Mouse (Mus musculus): ENCODE results near the gene Rarres1.

Rarres1 gene

DNA sequence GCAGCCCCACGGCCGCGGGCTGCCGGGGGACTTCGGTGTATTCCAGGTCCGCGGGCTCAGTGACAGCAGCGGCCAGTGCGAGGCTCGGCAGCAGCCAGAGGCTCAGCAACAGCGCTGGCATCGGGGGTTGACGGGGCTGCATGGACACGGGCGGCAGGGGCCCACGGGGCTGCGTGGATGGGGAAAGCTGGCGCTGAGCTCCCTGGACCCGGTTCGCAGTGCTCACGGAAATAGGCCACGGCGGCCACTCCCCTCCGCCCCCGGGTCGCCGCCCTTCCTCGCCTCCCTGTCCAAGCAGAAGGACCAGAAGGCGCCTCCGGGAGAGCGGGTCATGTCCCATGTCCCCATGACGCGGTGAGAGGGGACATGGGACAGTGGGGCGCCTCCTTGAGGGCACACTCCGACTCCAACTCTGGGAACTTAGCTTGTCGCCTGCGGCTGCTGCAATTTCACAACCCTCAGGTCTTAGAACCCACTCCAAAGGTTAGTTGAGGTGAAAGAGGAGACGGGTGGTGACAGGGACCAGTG, at the start of gene Rarres1:
Gene Rarres1, minus strand, starts transcription at position 250 of the 528 bp plus-strand sequence.
- no peak for DNase-seq (ENCODE audit: low spot score in 2 of 2)

DNA sequence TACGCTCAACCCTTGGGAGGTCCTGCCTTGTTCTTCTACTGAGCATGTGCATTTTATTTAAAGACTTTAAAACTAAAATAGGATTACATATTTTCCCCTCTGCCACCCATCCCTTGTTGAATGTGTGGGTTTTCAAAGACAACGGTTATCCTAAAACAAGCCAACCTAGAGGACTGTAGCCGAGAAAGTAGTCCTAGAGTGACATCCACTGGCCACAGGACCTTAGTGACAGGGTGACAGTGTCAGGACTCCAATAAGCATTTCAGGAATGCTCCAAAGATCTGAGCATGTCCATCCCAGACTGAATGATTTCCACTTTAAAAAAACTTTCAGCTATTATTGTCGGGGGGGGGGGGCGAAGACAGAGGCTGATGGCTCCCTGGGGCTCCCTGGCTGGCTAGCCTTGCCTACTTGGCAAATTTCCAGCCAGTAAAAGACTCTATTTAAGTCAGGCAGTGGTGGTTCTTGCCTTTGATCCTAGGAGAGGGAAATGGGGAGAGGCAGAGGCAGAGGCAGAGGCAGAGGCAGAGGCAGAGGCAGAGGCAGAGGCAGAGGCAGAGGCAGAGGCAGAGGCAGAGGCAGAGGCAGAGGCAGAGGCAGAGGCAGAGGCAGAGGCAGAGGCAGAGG, 49.5 kb upstream of the Rarres1 start:
- no peak for DNase-seq (ENCODE audit: low spot score in 2 of 2)

DNA sequence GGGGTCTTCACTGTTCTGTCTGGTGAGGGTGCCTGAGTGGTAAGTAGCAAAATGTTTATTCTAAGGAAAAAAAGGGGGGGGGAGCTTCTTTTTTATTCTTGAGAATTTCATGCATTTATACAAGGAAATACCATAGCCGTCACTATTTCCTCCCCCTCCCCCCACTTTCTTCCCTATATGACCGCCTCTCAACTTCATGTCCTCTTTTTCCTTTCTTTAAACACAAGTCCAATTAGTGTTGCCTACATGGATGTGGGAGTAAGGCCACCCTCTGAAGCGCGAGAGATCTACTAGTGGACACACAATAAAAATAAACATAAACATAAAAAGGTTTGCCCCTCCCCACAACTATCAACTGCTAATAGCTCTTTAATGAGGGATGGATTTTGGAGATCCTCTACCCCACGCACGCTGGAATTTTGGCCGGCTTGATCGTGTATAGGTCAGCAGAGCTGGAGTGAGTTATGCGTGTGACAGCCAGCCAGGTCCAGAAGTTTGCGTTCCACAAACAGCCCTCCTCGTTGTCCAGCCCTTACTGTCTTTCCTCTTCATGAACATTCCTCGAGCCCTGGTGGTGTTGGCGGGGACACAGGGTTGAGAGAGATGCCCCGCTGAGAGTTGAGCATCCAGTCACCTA, 42.5 kb upstream of the Rarres1 start:
- DNase-seq (ENCODE audit: low spot score in 2 of 2), result no peak

DNA sequence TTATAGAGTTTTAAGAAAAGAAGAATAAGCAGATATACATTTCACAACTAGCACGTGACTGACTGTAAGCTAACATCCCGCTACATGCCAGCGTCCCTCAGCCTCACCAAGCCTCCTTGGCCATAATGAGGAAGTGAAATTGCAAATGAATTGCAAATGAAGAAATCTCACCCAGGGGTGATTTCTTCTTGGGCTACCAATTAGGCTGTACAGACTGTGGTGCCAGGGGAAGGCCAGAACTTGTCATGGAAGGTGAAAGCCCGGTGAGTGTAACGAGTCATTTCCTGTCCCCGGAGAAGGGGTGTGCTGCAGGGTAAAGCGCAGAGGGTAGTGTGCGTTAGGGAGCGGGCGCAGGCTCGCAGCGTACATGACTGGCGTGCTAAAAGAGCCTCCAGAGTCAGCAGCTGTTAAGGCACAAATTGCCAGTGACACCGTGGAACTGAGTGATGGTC, 41.9 kb upstream of the Rarres1 start:
- no peak for DNase-seq (ENCODE audit: low spot score in 2 of 2)

DNA sequence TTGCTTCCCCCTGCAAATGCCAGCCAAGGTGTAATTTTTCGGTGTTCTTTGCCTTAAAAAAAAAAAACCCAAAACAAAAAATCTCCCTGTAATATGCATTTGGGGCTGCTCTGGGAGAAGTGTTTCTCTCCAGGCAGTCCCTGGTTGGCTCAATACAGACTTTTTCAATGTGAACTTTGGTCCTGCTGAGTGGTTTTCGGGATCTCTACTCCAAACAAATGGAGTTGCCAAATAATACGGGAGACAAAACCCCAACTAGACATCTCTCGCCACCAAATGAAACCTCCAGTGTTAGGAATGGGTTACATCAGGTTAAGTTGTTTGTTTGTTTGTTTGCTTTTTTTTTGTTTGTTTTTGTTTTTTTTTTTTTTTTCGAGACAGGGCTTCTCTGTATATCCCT, 39.9 kb upstream of the Rarres1 start:
- DNase-seq (ENCODE audit: low spot score in 2 of 2), result no peak

DNA sequence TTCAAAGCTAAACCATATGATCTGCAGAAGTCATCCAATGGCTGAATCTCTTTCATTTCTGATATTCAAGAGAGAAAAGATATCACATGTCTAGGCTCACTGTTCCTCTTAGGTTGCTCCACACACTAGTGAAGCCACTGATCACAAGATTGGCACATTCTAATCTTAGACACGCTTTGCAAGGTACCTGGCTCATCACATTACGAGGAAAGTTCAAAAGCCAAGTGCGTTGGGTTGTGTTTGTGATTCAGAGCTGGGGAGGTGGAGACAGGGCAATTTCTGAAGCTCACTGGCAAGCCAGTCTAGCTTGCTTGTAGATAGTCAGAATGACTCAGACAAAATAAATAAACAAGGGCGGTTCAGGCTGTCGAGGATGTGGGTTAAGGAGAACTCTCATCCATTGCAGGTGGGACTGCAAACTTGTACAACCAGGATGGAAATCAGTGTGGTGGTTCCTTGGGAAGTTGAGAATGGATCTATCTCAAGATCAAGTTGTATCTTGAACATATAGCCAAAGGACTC, 38.7 kb upstream of the Rarres1 start:
- no peak for DNase-seq (ENCODE audit: low spot score in 2 of 2)

DNA sequence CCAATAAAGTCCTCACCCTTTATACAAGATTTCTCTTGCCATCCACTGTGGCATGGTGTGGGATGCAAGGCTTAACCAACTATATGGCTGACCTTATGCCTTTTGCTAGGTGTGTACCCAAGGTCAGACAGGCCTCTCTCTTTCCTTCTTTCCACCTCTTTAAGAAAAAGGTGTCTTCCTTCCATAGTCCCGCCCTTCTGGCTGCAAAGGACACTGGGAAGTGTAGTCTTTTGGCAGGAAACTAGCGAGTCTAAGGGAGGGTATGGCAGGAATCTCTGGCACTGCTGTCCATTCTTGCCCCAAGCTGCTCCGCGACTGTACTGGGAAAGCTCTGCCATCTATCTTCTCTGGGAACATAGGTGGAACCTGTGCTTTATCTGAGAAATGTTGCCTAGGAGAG, 38.0 kb upstream of the Rarres1 start:
- DNase-seq (ENCODE audit: low spot score in 2 of 2), result no peak

DNA sequence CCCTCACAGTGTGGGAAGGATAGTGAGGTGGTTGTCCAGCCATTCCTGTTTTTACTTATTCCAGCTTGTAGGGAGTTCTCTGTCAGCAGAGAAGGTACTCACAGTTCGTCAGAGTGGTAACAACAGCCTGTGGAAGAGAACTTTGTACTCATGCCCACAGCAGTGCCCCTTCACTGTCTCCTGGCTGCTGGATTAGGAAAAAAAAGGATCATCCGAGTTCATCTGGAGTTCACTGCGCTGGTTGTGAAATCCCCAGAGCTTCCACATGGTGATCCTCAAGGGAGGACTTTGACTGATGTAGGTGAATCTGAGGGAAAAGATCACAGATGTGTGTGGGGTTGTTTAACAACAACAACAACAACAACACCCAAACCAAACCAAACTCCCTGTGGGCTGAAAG, 35.9 kb upstream of the Rarres1 start:
- no peak for DNase-seq (ENCODE audit: low spot score in 2 of 2)

DNA sequence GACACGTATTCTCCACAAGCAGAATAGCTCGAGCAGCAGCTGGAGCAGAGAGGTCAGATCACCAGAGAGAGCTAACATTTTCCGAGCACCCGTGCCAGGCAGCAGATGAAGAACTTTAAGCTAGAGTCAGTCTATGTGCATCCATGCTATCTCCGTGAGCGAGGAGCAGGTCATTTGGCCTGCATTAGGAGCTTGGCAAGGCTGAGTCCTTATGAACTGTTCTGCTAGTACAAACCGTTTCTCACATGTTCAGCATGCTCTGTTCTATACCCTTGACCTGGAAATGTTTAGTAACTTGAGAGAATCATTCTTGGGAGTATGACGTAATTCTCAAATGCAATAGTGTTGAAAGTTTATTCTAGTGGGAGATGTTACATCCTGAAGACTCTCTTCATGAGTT, 28.3 kb upstream of the Rarres1 start:
- no peak for DNase-seq (ENCODE audit: low spot score in 2 of 2)

DNA sequence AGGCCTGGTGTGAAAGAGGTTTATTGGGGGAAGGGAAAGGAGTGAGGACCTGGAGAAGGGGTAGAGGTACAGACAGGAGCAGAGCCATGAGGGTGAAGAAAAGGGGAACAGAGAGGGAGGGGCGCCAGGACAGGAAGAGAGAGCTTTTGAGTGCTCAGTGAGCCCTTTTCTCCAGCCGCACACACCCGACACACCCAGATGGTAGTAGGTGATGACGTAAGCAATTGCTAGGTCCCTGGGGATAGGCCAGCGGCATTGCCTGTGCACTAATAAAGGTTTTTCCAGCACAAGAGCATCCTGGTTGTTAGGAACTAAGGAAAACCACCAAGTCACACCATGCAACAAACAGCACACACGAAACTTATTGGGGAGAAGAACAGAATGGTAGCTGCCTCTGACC, 9.4 kb upstream of the Rarres1 start:
- no peak for DNase-seq (ENCODE audit: low spot score in 2 of 2)

DNA sequence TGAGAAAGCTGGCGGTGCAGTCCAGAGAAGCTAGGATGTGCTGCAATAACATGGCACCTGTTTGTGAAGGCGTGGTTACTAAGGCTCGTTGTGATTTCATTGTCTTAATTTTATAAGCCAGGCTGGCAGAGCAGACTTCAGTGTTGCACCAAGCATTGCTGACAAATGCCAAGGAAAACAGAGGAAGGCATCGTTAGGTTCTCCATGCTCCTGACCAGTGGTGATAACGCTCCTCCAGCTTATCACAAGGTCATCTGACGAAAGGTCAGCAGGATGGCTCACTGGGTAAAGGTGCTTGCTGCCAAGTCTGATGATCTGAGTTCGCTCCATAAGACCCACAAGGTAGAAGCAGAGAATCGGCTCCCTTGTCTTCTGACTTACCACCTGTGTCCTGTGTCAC, 7.4 kb upstream of the Rarres1 start:
- no peak for DNase-seq (ENCODE audit: low spot score in 2 of 2)

DNA sequence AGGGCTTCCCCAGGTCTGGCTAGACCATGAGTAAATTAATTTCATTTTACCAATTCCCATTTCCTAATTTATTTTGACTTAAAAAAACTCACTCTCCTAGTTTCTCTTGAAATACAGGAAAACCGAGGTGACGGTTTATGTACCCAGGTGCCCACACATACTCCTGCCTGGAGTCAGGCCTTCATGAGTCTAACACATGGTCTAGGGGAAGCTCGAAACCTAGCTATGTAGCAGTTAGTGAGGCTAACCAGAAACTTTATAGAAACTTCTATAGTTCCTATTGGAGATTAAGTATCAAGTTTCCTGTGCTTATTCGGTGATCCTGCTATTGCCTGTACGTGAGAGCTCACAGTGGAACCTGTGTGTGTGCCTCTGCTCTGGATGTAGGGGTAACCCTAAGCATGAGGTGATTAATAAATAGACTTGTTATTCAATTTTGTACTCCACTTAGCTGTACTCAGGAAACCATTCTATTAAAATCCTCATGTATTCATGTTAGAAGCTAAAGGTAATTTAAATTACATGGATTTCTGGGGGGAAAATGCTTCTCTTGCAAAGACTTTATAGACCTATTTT, 5.3 kb upstream of the Rarres1 start:
- DNase-seq (ENCODE audit: low spot score in 2 of 2), result no peak

DNA sequence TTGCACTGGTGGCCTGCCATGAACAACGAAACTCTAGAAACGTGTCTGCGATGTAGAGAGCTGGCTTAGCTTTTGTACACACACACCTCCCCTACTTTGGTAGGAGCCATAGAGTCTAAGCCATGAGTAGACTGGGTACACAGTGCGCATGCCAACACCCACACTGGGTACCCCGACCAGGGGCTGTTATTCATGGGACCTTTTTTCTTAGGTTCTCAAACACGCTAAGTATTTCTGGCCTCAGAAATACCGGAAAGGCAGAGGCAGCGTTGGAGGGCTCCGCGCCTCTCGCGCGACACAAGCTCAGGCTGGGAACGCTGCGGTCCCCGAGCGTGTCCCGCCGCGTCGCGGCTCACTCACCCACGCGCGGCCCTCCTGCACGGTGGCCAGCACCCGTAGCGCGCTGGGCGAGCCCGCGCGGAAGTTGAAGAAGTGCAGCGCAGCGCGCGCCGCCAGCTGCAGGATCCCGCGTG, 486 bp downstream of the Rarres1 start:
- peak in 1 of 2 experiments; percentile 9 for DNase-seq (ENCODE audit: low spot score in 2 of 2)

DNA sequence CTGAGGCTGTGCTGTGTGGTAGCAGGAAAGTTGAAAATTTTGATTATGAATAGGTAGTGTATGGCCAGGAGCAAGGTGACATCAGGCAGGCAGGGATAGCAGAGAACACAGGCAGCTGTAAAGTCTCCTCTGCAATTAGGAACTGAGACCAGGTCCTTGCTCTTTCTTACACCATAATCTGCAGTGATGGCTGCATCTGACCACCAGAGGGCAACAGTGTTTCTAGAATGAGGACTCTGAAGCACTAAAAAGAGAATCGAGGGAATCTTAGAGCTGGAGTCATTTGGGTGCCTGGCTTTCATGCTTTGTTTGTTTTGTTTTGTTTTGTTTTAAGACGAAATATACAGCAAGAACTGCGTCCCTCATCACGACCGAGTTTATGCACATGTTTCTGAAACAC, 2.5 kb downstream of the Rarres1 start:
- DNase-seq (ENCODE audit: low spot score in 2 of 2), result peak in 1 of 2 experiments; percentile 92

DNA sequence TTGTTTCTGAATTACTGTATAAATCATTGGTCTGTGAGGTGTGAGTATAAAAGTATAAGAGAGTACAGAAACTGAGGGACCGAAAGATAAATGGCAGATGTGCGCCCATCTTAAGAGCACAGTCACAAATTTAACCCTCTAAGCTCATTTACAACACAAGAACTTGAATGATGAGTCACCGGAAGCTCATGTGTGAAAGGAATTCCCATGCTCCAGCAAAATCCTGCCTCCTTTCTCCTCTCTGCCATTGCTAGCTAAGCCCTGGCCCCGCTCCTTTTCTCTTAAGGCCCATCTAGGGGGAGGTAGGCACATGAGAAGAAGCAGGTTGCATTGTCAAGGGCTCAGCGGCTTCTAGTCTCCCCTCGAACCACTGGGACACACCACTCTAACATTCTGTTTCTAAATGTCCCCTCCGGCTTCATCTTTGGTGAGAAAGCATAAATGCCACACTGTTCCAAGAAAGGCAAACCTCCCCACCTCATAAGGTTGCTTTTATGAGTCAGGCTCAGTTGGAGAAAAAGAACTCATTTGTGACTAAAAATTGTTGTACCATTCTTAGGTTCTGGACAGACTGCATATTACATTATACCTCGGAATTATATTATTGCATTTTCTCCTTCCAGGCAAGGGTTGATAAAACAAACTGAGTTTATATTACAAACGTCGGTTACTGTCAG, 7.0 kb downstream of the Rarres1 start:
- no peak for DNase-seq (ENCODE audit: low spot score in 2 of 2)

DNA sequence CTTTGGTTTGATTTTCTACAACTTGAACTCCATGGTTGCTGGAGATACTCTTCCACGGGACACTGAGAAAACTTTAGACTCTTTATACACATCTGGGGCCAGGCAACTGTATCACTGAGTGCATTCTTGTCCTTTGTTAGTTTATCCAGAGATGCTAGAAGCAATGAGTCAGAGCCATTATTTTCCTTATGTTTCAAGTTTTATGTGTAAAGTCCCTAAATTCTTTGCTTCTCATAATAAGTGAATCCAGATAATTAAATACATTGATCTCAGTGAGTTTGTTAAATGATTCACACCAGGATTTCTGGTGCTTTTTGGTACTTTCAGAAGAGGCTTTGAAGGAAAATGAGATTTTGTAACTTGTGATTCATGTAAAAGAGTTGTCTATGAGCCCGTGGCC, 10.0 kb downstream of the Rarres1 start:
- DNase-seq (ENCODE audit: low spot score in 2 of 2), result no peak

DNA sequence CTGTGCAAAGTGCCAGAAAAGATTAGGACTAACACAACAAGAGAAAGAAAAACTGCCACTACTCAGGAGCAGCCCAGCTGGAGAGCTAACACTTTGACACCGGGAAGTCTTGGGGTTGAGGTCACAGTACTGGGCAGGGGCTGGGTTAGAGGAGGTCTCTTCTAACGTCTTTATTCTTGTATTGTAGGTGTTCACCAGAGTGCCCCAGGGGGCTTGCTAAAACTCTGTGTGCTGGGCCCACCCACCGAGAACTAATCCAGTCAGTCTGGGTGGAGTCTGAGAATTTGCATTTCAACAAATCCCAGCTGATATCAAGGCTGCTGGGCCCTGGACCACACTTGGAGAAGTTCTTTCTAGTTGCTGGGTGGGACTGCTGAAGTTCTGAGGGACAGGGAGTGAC, 11.4 kb downstream of the Rarres1 start:
- DNase-seq (ENCODE audit: low spot score in 2 of 2), result no peak

DNA sequence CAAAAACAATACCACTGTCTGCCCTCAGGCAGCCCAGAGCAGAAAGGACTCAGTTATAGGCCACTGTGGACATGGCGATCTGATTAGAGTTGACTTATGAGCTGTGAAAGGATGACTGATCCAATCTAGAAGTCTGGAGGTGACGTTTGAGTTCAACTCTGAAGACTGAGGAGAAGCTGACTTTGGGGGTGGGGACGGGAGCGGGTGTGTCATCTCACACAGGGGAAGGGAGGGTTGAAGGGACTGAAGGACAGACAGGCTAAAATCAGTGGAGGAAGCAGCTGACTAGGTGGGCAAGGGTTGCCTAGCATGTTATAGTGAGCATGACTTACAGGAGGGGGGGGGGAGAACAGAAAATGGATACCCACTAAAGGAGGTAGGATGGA, 15.9 kb downstream of the Rarres1 start:
- no peak for DNase-seq (ENCODE audit: low spot score in 2 of 2)

DNA sequence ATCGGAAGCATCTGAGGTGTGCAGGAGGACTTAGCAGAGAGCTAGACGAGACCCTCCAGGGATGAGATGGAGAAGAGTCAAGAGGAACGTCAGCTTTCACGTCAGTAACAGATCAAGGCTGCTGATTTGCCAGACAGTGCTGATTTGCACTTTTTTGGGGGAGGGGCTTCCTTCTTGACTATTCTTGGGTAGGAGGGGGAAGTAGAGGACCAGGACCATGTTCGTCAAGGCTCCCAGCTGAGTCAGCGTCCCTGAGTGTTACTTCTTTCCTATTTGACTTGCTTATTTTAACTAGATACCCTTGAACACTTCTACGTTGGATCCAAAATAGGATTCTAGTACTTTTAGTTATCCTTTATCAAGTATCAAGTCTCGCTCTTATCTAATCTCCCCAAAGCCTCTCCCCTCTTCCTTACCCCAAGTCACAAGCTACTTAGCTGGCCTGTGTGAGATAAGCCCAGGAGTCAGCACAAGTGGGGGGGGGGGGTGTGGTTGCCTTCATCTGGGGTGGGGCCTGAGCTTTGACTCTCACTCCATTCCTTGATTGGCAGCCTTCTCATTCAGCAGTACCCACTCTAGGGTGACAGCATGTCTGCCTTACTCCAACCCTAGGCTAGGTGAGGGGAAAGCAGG, 16.4 kb downstream of the Rarres1 start:
- DNase-seq (ENCODE audit: low spot score in 2 of 2), result no peak

DNA sequence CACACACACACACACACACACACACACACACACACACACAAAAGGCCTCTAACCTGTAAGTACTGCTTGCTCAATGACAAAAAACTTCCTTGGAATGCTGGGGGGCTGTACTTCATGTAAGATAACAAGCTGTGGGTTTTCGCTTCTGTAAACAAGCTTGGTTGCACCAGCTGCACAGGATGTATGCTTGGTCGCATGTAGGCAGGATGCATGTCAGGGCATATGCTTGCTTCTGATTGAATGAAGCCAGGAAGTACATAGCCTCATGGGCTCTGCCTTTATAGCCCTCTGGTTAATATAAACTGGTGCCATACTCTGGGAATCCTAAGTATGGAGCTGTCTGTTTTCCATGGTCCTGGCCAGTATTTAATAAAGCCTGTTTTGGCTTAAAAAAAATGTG, 17.3 kb downstream of the Rarres1 start:
- no peak for DNase-seq (ENCODE audit: low spot score in 2 of 2)

DNA sequence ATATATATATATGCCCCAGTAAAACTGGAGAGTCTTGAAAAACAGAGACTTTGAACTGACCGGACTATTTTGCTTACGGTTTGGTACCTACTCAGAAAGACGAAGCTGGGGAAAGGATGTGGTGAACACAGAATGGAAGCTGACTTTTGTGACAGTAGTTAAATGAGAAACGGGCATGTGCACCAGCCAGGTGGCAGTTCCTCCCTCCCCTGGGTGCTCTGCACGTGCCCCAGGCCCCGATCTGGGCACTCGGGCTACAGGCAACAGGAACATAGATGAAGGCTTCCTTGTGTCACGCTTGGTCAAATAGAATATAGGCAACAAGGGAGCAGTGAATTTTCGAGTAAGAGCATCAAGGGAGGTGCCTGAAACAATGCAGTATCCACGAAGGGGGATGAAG, 19.0 kb downstream of the Rarres1 start:
- DNase-seq (ENCODE audit: low spot score in 2 of 2), result no peak

DNA sequence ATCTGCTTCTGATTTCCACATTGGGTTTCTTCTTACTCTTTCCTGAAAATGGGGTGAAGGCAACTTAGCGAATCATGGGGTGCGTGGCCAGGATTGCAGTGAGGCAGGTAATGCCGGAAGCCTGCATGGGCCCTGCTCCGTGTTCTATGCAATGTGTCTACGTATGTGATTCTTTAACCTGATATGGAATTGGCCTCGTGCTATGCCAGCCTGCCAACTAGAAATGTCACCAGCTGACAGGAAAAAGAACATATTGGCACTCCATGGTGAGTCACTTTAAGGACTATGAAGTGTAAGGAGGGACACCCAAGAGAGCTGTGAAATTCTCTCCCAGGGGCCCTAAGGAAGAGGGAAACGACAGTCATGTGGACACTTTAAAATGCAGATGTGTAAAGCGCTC, 22.2 kb downstream of the Rarres1 start:
- no peak for DNase-seq (ENCODE audit: low spot score in 2 of 2)

All from left cerebral cortex, adult 9 months (tissue).